In the genomic region with DNA sequence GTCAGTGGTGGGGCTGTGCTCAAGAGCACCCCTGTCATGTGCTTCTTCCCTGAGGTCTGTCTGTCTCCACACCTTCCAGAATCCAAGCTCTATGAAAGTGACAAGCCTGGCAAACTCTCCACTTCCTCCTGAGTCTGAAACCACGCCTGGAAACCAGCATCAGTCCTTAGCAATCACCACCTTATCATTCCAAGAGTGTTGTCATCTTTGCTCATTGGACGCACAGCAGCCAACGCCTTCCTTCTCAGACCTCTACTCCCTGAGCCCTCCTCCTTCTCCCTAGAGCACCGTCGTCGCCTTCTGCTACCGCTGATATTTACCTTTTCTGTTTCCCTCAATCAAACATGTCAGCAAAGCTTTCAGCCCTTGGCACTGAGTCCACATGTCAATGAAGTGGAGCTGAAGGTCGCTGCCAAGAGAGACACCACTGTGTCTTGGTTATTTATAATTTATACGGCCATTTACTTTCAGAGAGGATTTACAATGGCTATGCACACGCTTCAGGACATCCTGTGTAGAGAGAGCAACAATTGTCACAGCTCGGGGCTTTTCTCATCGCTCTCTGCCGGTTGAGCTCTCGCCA, we compare ENCODE assay signal across 9 mouse cellular contexts. TPM values are rescaled to one million over a fixed set of nuclear protein-coding genes. Genes with fewer than 3 reads are reported as not detected.
DNase-seq lines count a peak whose midpoint lies in the region; ATAC-seq and TF ChIP-seq lines count a peak whose summit lies in the region.
"Had no signal": no experiment of that assay in that cellular context is flagged by ENCODE, and none has a peak within 500 bp of the region (broad histone marks: within the 10 kb centered on the region; RNA-seq: fewer than 3 reads in every experiment).

No protein-coding gene starts in this region.

- no peak for TF ChIP-seq CTCF in stomach, postnatal 0 days (IDR thresholded peaks at IDR 0.05; ENCODE audit: low read depth)

- H3K4me2 ChIP-seq in hindbrain, embryonic 11.5 days (replicated peaks; ENCODE audit: low read depth, low read length), result peak overlapping the region; percentile 85; the same call in 1 of the 2 replicates
- H3K4me2 ChIP-seq in lung, embryonic 15.5 days, result peak overlapping the region; percentile 92
- H3K4me2 ChIP-seq in stomach, postnatal 0 days (replicated peaks; ENCODE audit: low read depth), result peak overlapping the region; percentile 86

- H3K27me3 ChIP-seq in megakaryocyte, embryonic 14.5 days (replicated peaks), result peaks cover 33% of the 10 kb centered on the region
- H3K27me3 ChIP-seq in hindbrain, embryonic 11.5 days (ENCODE audit: control insufficient read depth, insufficient read depth, low read length), result no peaks in the 10 kb centered on the region
- H3K27me3 ChIP-seq in lung, embryonic 15.5 days, result no peaks in the 10 kb centered on the region
- no peaks in the 10 kb centered on the region for H3K27me3 ChIP-seq in stomach, postnatal 0 days (ENCODE audit: control insufficient read depth, insufficient read depth, low read length)

- no peak overlapping the region for H3K9ac ChIP-seq in hindbrain, embryonic 11.5 days (ENCODE audit: low read depth, low read length)
- H3K9ac ChIP-seq in lung, embryonic 15.5 days, result 0 out of 2 replicates have a peak overlapping the region, but pooled peaks have one; percentile 2
- H3K9ac ChIP-seq in stomach, postnatal 0 days (ENCODE audit: low read length), result 0 out of 2 replicates have a peak overlapping the region, but pooled peaks have one; percentile 18

- no peaks in the 10 kb centered on the region for H3K9me3 ChIP-seq in megakaryocyte, embryonic 14.5 days
- no peaks in the 10 kb centered on the region for H3K9me3 ChIP-seq in hindbrain, embryonic 11.5 days (ENCODE audit: control insufficient read depth, low read length)
- H3K9me3 ChIP-seq in lung, embryonic 15.5 days, result no peaks in the 10 kb centered on the region
- H3K9me3 ChIP-seq in stomach, postnatal 0 days (ENCODE audit: control insufficient read depth, low read length), result no peaks in the 10 kb centered on the region

- no peak for TF ChIP-seq EP300 in stomach, postnatal 0 days (optimal IDR thresholded peaks at IDR 0.05)

- DNase-seq in hindbrain, embryonic 11.5 days (ENCODE audit: low spot score), result no peak
- DNase-seq in stomach, postnatal 0 days (ENCODE audit: low spot score), result peak; percentile 75
- DNase-seq in left cerebral cortex, adult 9 months (ENCODE audit: low spot score in 2 of 2), result no peak
- DNase-seq in testis, postnatal 14 days (ENCODE audit: low spot score), result no peak
- DNase-seq: kidney, adult 18-20 months had no signal

- no peak for ATAC-seq in megakaryocyte, adult 5-6 weeks (ENCODE audit: poor library complexity, severe bottlenecking)
- no peak for ATAC-seq in hindbrain, embryonic 11.5 days (ENCODE audit: low FRiP score)
- no peak for ATAC-seq in lung, embryonic 15.5 days (ENCODE audit: borderline replicate concordance, extremely low read depth, low FRiP score, low TSS enrichment)
- ATAC-seq in stomach, postnatal 0 days (ENCODE audit: low FRiP score, low TSS enrichment), result peak; percentile 70
- no peak for ATAC-seq in activated CD4-positive, CD25-positive, alpha-beta regulatory T cell, adult 4 months

- peaks cover 22% of the 10 kb centered on the region for H3K4me1 ChIP-seq in megakaryocyte, embryonic 14.5 days
- H3K4me1 ChIP-seq in hindbrain, embryonic 11.5 days (replicated peaks; ENCODE audit: control insufficient read depth, insufficient read depth, low read length), result no peaks in the 10 kb centered on the region
- H3K4me1 ChIP-seq in lung, embryonic 15.5 days, result peaks cover 25% of the 10 kb centered on the region
- 0 out of 2 replicates have a peak, but pooled peaks cover 2% of the 10 kb centered on the region for H3K4me1 ChIP-seq in stomach, postnatal 0 days (replicated peaks; ENCODE audit: control insufficient read depth, insufficient read depth)

- H3K36me3 ChIP-seq in megakaryocyte, embryonic 14.5 days (replicated peaks; ENCODE audit: low read length), result no peaks in the 10 kb centered on the region
- no peaks in the 10 kb centered on the region for H3K36me3 ChIP-seq in hindbrain, embryonic 11.5 days (ENCODE audit: control insufficient read depth, insufficient read depth, low read length)
- no peaks in the 10 kb centered on the region for H3K36me3 ChIP-seq in lung, embryonic 15.5 days
- no peaks in the 10 kb centered on the region for H3K36me3 ChIP-seq in stomach, postnatal 0 days (ENCODE audit: control insufficient read depth, insufficient read depth, low read length)

- peak overlapping the region; percentile 40 for H3K4me3 ChIP-seq in megakaryocyte, embryonic 14.5 days (replicated peaks)
- H3K4me3 ChIP-seq in hindbrain, embryonic 11.5 days (ENCODE audit: low read depth, low read length), result no peak overlapping the region
- H3K4me3 ChIP-seq in lung, embryonic 15.5 days, result peak overlapping the region; percentile 97
- H3K4me3 ChIP-seq in stomach, postnatal 0 days (ENCODE audit: low read depth, low read length), result peak overlapping the region; percentile 87; the same call in 1 of the 2 replicates

- WGBS in hindbrain, embryonic 11.5 days, result 58% methylated on average over 14 of the region's 14 CpGs
- WGBS in lung, embryonic 15.5 days, result 10% methylated on average over 14 of the region's 14 CpGs
- 21% methylated on average over 14 of the region's 14 CpGs for WGBS in stomach, postnatal 0 days

- no peak overlapping the region for H3K27ac ChIP-seq in hindbrain, embryonic 11.5 days (ENCODE audit: low read depth, low read length)
- H3K27ac ChIP-seq in lung, embryonic 15.5 days, result peak overlapping the region; percentile 12; the same call in 1 of the 2 replicates
- H3K27ac ChIP-seq in stomach, postnatal 0 days (replicated peaks), result peak overlapping the region; percentile 90

RNA-seq across cellular contexts. Expression of gene Rcan1, which starts 6.2 kb away (rescaled TPM):
- 2.4 and 3.6 TPM in 2 replicates for polyA plus RNA-seq in megakaryocyte, embryonic 14.5 days (2012; ENCODE audit: insufficient read depth, low replicate concordance)
- total RNA-seq in megakaryocyte, adult 5-6 weeks (2015), result 8.6 and 8.8 TPM in 2 replicates
- 8.8 and 11.5 TPM in 2 replicates for total RNA-seq in megakaryocyte, adult 5-6 weeks (2017)
- 39.3 and 45.3 TPM in 2 replicates for polyA plus RNA-seq in hindbrain, embryonic 11.5 days (2014; fragmentation: Nextera tagmentation; extraction: Ambion mirVana)
- 47.9 and 51.4 TPM in 2 replicates for polyA plus RNA-seq in lung, embryonic 15.5 days (2015; fragmentation: Nextera tagmentation; extraction: Ambion mirVana)
- polyA plus RNA-seq in stomach, postnatal 0 days (2015; fragmentation: Nextera tagmentation; extraction: Ambion mirVana), result 24.8 and 28.6 TPM in 2 replicates
- polyA plus RNA-seq in activated CD4-positive, CD25-positive, alpha-beta regulatory T cell, adult 4 months (2017; shearing (Covaris generic)), result 1 to 10 TPM; 2.3 to 2.9 TPM

RNA-seq across cellular contexts. Expression of gene Clic6, which starts 21.1 kb away (rescaled TPM):
- polyA plus RNA-seq in megakaryocyte, embryonic 14.5 days (2012; ENCODE audit: insufficient read depth, low replicate concordance), result not detected in 2 replicates
- total RNA-seq in megakaryocyte, adult 5-6 weeks (2015), result not detected in 2 replicates
- total RNA-seq in megakaryocyte, adult 5-6 weeks (2017), result not detected in 2 replicates
- polyA plus RNA-seq in hindbrain, embryonic 11.5 days (2014; fragmentation: Nextera tagmentation; extraction: Ambion mirVana), result 3.4 and 4.8 TPM in 2 replicates
- polyA plus RNA-seq in lung, embryonic 15.5 days (2015; fragmentation: Nextera tagmentation; extraction: Ambion mirVana), result 22.1 and 22.2 TPM in 2 replicates
- 38.5 and 48.4 TPM in 2 replicates for polyA plus RNA-seq in stomach, postnatal 0 days (2015; fragmentation: Nextera tagmentation; extraction: Ambion mirVana)
- polyA plus RNA-seq in activated CD4-positive, CD25-positive, alpha-beta regulatory T cell, adult 4 months (2017; shearing (Covaris generic)), result not detected
